Mouse (Mus musculus): Measurements from ENCODE around the gene Tmem88. TPM values are rescaled to one million over a fixed set of nuclear protein-coding genes. Genes with fewer than 3 reads are reported as not detected.

Tmem88 gene
- polyA plus RNA-seq, 1 experiment from 2014 or later = 7.0 TPM

- H3K4me2 ChIP-seq (replicated peaks) = 0 out of 2 replicates have a peak overlapping the region, but pooled peaks have one; percentile 96
- H3K27me3 ChIP-seq = peaks cover 41% of the 10 kb centered on the region
- H3K27ac ChIP-seq = no peak overlapping the region
- H3K9me3 ChIP-seq = no peaks in the 10 kb centered on the region
- peaks cover 49% of the 10 kb centered on the region for H3K4me1 ChIP-seq (replicated peaks)
- 9% methylated on average over 25 of the region's 25 CpGs for WGBS
- 0 out of 2 replicates have a peak overlapping the region, but pooled peaks have one; percentile 1 for H3K9ac ChIP-seq (replicated peaks)
- ATAC-seq = no peak
- no peak overlapping the region for H3K4me3 ChIP-seq (replicated peaks)
- H3K36me3 ChIP-seq = no peaks in the 10 kb centered on the region
These were observed 23.3 kb upstream of the Tmem88 start for GRCm38 (mm10) chr11:69421131-69421977.

- Histone ChIP-seq H3K4me1 (replicated peaks) (peaks cover 50% of the 10 kb centered on the region), H3K4me2 (replicated peaks) (peak overlapping the region; percentile 96), H3K4me3 (replicated peaks) (peak overlapping the region; percentile 83), H3K36me3 (no peaks in the 10 kb centered on the region), H3K9ac (replicated peaks) (peak overlapping the region; percentile 53; the same call in 1 of the 2 replicates), H3K27ac (no peak overlapping the region), H3K9me3 (no peaks in the 10 kb centered on the region), H3K27me3 (peaks cover 41% of the 10 kb centered on the region)
- 3% methylated on average over 10 of the region's 10 CpGs for WGBS
- no peak for ATAC-seq
These were observed 22.5 kb upstream of the Tmem88 start for GRCm38 (mm10) chr11:69420554-69421000.

GRCm38 (mm10) chr11:69419813-69420553 is 21.9 kb upstream of the Tmem88 start:
- Histone ChIP-seq H3K27ac (no peak overlapping the region), H3K4me2 (replicated peaks) (peak overlapping the region; percentile 96), H3K9me3 (no peaks in the 10 kb centered on the region), H3K4me1 (replicated peaks) (peaks cover 52% of the 10 kb centered on the region), H3K36me3 (no peaks in the 10 kb centered on the region), H3K4me3 (replicated peaks) (peak overlapping the region; percentile 83), H3K9ac (replicated peaks) (peak overlapping the region; percentile 53), H3K27me3 (peaks cover 41% of the 10 kb centered on the region)
- WGBS = under 1% methylated on average over 31 of the region's 31 CpGs
- ATAC-seq = no peak

GRCm38 (mm10) chr11:69419443-69419812 is 21.4 kb upstream of the Tmem88 start:
- no peaks in the 10 kb centered on the region for H3K9me3 ChIP-seq

GRCm38 (mm10) chr11:69418481-69419442 is 20.7 kb upstream of the Tmem88 start:
- under 1% methylated on average over 43 of the region's 45 CpGs for WGBS
- Histone ChIP-seq H3K9me3 (no peaks in the 10 kb centered on the region), H3K27ac (peak overlapping the region; percentile 100), H3K4me1 (replicated peaks) (peaks cover 65% of the 10 kb centered on the region), H3K9ac (replicated peaks) (peak overlapping the region; percentile 75), H3K27me3 (peaks cover 38% of the 10 kb centered on the region), H3K4me2 (replicated peaks) (peak overlapping the region; percentile 96), H3K4me3 (replicated peaks) (peak overlapping the region; percentile 83), H3K36me3 (no peaks in the 10 kb centered on the region)
- peak; percentile 92 for ATAC-seq

More at GRCm38 (mm10) chr11:69419443-69419812, 21.4 kb upstream of the Tmem88 start:
- Histone ChIP-seq H3K4me2 (replicated peaks) (peak overlapping the region; percentile 96), H3K27me3 (peaks cover 41% of the 10 kb centered on the region), H3K27ac (peak overlapping the region; percentile 83), H3K4me3 (replicated peaks) (peak overlapping the region; percentile 83), H3K4me1 (replicated peaks) (peaks cover 58% of the 10 kb centered on the region), H3K36me3 (no peaks in the 10 kb centered on the region), H3K9ac (replicated peaks) (peak overlapping the region; percentile 53)
- under 1% methylated on average over 19 of the region's 19 CpGs for WGBS
- no peak for ATAC-seq

- Histone ChIP-seq H3K9me3 (no peaks in the 10 kb centered on the region), H3K9ac (replicated peaks) (peak overlapping the region; percentile 75), H3K36me3 (peaks cover 7% of the 10 kb centered on the region), H3K4me1 (replicated peaks) (peaks cover 75% of the 10 kb centered on the region), H3K4me2 (replicated peaks) (peak overlapping the region; percentile 96), H3K27ac (peak overlapping the region; percentile 100), H3K4me3 (replicated peaks) (peak overlapping the region; percentile 83), H3K27me3 (peaks cover 29% of the 10 kb centered on the region)
- peak; percentile 25 for ATAC-seq
- under 1% methylated on average over 39 of the region's 39 CpGs for WGBS
These were observed 19.7 kb upstream of the Tmem88 start for GRCm38 (mm10) chr11:69417449-69418384.

GRCm38 (mm10) chr11:69416921-69417448 is 19.0 kb upstream of the Tmem88 start:
- ATAC-seq = no peak
- peaks cover 82% of the 10 kb centered on the region for H3K4me1 ChIP-seq (replicated peaks)
- H3K27ac ChIP-seq = peak overlapping the region; percentile 100
- peaks cover 22% of the 10 kb centered on the region for H3K27me3 ChIP-seq
- no peaks in the 10 kb centered on the region for H3K9me3 ChIP-seq
- peaks cover 13% of the 10 kb centered on the region for H3K36me3 ChIP-seq
- 1% methylated on average over 8 of the region's 8 CpGs for WGBS
- H3K4me2 ChIP-seq (replicated peaks) = peak overlapping the region; percentile 96
- peak overlapping the region; percentile 83 for H3K4me3 ChIP-seq (replicated peaks)
- H3K9ac ChIP-seq (replicated peaks) = peak overlapping the region; percentile 63

GRCm38 (mm10) chr11:69416509-69416908 is 18.5 kb upstream of the Tmem88 start:
- Histone ChIP-seq H3K9me3 (no peaks in the 10 kb centered on the region), H3K27ac (peak overlapping the region; percentile 100), H3K27me3 (peaks cover 17% of the 10 kb centered on the region), H3K9ac (replicated peaks) (peak overlapping the region; percentile 63), H3K4me3 (replicated peaks) (peak overlapping the region; percentile 83), H3K36me3 (peaks cover 15% of the 10 kb centered on the region), H3K4me1 (replicated peaks) (peaks cover 84% of the 10 kb centered on the region), H3K4me2 (replicated peaks) (peak overlapping the region; percentile 96)
- 1% methylated on average over 4 of the region's 4 CpGs for WGBS
- no peak for ATAC-seq

- ATAC-seq = no peak
- H3K27me3 ChIP-seq = peaks cover 11% of the 10 kb centered on the region
These were observed 17.8 kb upstream of the Tmem88 start for GRCm38 (mm10) chr11:69415668-69416451.

GRCm38 (mm10) chr11:69415327-69415667 is 17.3 kb upstream of the Tmem88 start:
- peak overlapping the region; percentile 99 for H3K9ac ChIP-seq (replicated peaks)
- H3K4me1 ChIP-seq (replicated peaks) = peaks cover 76% of the 10 kb centered on the region
- peak overlapping the region; percentile 100 for H3K27ac ChIP-seq
- peaks cover 5% of the 10 kb centered on the region for H3K27me3 ChIP-seq
- H3K36me3 ChIP-seq = peaks cover 15% of the 10 kb centered on the region
- H3K9me3 ChIP-seq = no peaks in the 10 kb centered on the region
- H3K4me3 ChIP-seq (replicated peaks) = peak overlapping the region; percentile 83
- 0% methylated on average over 3 of the region's 3 CpGs for WGBS
- ATAC-seq = peak; percentile 22
- peak overlapping the region; percentile 96 for H3K4me2 ChIP-seq (replicated peaks)

More at GRCm38 (mm10) chr11:69415668-69416451, 17.8 kb upstream of the Tmem88 start:
- peaks cover 78% of the 10 kb centered on the region for H3K4me1 ChIP-seq (replicated peaks)
- peak overlapping the region; percentile 83 for H3K4me3 ChIP-seq (replicated peaks)
- peak overlapping the region; percentile 100 for H3K27ac ChIP-seq
- peak overlapping the region; percentile 96 for H3K4me2 ChIP-seq (replicated peaks)
- under 1% methylated on average over 16 of the region's 25 CpGs for WGBS
- H3K9ac ChIP-seq (replicated peaks) = peak overlapping the region; percentile 99
- H3K36me3 ChIP-seq = peaks cover 15% of the 10 kb centered on the region
- no peaks in the 10 kb centered on the region for H3K9me3 ChIP-seq
